Mouse (Mus musculus) layer of hippocampus, adult 9-11 months (tissue): Measurements from ENCODE around the gene Vps4b.
A peak's percentile ranks its signal among the peaks of the same experiment; 100 is the strongest.

Source experiments
- DNase-seq: peaks from one replicate; pipeline ENCODE4 v3.0.0; 2022

The Vps4b gene

DNA sequence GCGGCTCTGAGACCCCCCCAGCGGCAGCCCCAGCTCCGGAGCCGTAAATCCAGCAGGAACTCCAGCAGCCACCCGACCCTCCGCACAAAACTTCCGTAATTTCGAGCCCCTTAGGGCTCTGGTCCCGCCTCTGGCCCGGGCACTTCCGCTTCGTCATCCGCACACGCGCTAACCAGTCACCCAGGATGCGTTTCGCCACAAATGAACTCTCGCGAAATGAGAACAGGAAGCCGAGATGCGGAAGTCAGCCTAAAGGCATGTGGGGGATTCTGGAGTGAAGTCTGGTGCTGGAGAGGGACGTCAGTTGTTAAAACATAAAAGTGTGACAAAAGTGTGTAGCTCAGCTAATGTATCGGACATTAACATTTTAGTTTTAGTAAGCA is at the start of gene Vps4b:
Gene Vps4b, minus strand, starts transcription at position 187 of the 383 bp plus-strand sequence.
- peak; percentile 95 for DNase-seq

DNA sequence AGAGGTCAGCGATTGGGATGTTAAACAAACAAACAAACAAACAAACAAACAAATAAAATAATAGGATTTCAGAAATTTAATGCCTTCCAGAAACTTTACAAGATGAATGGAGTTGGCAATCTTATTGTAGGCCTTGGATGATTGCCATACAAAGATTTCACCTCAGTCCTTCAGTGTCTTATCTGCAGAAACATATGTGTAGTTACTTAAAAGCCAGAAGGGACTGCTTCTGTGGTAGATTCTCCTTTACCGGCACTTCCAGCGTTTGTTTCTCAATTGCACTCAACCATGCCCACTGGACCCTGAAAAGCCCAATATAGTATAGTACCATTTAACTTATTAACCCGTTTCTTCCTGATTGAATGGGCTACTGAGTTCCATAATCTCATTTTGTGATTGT is 32.3 kb upstream of the Vps4b start:
- DNase-seq: no peak

DNA sequence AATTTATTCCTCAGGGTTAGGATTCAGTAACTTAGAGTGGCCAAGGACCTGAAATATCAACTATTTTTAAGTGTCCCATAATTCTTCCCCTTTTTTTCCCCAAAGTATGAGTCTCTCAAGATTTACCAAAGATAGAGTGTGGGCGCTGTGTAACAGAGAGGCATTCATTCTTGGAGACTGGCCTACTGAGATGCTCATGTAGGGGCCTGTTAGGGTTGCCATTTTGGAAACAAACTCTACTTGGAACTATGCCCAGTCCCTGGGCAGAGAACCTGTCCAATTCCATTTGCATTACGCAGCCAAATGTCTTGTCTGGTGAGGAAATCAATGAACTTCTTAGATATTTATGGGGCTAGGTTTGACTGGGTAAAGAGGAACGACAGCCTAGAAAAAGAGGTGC is 25.8 kb upstream of the Vps4b start:
- no peak for DNase-seq

DNA sequence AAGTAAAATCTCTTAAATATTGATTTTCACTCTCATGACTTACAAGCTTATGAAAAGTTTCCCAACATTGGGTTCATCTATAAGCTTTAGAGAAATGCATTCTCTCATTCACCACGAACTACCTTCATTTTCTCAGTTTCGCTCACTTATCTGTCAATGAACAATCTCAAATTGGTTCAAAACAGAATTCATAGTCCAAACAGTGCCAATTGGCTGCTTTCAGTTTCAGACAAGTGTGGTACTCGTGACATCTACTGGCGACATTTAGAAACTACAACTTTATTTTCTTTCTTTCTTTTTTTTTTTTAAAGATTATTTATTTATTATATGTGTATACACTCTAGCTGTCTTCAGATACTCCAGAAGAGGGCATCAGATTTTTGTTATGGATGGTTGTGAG is 21.8 kb upstream of the Vps4b start:
- DNase-seq: no peak

DNA sequence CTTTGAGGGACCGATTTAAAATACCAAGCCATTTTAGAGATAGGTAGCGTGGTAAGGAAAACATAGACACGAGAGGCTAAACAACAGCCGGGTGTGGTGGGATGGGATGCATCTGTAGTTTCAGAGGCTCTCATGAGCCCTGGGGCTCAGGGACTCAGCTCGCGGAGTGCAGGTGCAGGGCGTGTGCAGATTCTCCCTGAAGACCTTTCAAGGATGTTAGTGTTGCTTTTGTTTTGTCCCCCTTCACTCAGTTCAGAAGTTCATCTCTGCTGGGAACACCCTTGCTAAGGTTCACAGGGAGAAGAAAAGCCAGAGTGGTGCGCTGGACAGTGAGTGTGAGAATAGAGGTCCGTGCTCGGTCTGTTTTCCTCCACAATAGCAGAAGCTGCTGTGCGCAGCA is 20.2 kb upstream of the Vps4b start:
- no peak for DNase-seq

DNA sequence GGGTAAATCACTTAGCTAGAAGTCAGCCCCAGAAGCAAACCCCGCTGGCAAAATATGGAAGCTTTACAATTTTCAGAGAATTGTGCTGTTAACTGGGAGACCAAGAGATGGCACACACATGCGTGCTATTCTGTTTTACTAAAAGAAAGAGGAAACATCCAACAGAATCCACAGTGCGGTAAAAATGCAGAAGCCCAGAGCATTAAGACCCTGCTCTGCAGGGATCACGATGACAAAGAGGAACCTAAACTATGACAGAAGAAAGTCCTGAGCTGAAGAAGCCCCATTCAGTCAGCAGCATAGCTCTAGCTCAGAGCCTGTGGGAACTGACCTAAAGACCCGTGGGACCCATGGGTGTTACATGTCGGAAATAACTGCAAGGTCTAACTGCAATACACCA is 18.7 kb upstream of the Vps4b start:
- DNase-seq: no peak

DNA sequence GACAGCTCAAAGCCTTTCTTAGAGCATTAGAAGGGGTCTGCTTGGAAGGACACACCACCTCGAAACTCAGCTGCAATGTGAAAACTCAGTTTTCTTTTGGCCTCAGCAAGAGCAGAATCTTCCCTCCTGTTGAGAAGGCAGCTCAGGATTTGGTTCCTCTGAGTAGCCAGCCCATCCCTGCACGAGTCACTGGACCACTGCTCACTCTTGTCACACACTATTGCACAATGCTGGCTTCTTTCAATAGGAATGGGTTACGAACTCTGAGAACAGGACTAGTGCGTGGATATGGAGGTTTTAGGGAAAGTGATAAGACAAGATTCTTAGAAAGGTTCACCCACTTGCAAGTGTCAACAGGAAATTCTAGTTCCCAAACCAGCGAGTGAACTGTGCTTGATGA is 18.3 kb upstream of the Vps4b start:
- no peak for DNase-seq

DNA sequence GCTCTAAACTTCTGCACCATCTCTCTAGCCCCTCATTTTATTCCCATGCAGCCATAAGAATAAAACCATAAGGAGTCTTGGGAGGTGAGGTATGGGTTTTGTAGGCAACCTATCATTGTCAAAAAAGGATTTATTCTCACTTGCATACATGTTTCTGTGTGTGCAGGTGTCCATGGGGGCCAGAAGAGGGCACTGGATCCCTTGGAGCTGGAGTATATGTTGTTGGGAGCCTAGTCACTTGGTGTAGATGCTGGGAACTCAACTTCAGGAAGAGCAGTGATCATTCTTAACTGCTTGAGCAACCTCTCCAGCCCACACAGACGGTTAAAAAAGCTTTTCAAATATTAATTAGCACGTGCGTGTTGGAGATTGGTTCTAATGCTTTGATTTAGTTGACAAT is 3.4 kb upstream of the Vps4b start:
- DNase-seq: no peak

DNA sequence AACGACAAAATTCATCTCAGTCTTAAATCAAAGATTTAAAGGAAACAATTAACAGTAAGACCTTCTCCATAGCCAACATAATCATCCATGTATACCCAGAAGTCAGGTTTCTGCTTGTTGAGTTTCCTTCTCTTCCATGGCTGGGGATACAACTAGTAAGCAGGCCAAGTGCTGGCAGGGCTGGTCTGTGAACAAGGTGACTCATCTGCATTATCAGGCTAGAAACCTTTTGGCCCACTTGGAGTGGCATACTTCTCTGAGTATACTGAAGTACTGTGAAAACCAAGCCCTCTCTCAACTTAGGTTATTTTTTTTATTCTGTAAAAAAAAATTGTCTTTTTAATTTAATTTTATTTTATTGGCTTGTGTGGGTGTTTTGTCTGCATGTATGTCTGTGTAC is 2.9 kb upstream of the Vps4b start:
- DNase-seq: no peak

DNA sequence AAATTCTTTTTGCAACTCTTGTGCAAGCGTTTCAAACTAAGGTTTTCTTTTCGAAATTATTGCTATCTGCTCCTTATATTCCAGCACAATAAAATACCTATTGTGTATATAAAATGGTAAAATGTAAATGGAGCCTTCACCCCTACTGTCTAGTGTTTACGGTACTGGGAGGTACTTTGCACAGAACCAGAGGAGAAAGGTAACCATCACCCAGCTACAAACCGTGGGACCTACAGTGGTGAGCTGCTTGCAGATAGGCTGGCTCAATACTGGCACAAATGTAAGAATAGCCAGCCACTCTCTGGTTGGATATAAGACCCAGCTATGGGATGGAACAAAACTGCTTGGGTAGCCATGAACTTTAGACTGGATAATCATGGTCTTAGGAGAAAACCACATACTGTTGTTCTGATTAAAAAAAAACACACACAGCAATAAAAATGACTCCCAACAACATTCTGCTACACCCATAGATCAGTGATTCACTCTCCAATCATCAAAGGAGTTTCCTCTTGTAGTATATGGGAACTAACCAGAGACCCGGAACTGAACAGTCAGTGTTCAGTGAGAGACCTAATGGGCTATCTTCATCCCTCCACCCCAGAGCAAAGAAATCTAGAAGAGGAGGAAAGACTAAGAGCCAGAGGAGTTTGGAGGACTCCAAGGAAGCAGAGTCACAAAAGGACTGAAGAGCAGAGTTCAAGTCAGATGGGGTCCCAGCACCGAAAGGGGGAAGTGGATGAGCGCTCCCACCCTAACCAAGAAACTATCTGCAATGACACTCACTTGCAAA is 655 bp upstream of the Vps4b start:
- DNase-seq: no peak

DNA sequence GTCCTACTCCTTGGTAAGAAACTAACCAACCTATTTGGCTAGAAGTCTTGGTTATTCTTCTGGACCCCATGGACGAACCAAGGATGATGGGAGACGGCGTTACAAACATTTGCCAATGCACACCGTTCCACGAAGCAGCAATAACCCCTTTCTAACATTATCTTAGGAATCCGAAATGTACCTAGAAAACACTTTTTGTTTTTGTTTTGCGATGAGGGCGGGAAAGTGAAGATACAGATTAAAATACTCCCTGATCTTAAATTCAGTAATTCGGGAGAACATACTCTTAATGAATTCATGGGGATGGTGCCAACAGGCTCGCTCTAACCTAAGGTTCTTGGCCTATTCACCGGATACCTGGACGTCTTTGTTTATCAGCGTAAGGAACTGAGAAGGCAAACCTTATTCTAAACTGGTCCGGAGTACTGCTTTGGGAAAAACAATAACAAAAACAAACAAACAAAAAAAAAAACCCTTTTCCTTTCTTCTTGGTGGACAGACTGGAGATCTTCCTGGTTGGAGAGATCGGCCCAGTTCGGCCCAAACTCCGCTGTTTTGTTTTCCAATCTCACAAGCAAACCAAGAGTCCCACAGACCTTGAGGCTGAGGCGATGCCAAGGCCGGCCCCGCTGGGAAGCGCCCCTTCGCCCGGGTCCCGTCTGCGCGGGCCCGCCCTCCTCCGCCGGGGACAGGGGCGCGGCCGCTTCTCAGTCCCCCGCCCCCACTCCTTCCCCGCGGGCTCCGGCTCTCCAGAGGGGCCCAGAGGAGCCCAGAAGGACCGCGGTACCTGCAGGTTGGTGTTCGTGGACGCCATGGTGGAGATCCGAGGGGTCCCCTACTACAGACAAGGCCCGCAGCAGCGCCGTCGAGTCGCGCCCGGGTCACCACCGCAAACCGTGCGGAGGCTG is 640 bp downstream of the Vps4b start:
- no peak for DNase-seq

DNA sequence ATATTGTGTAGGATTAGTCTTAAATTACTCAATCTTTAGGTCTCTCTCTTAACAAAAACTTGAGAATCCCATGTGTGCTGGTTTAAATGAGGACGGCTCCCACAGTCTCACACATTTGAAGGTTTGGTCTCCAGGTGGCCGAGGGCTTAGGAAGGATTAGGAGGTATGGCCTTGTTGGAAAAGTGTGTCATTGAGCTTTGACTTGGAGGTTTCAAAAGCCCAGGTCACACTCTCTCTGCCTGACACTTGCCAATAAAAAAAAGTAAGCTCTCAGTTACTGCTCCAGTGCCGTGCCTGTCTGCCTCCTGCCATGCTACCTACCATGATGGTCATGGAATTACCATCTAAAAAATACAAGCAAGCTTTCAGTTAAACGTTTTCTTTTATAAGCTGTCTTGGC is 21.6 kb downstream of the Vps4b start:
- DNase-seq: no peak

DNA sequence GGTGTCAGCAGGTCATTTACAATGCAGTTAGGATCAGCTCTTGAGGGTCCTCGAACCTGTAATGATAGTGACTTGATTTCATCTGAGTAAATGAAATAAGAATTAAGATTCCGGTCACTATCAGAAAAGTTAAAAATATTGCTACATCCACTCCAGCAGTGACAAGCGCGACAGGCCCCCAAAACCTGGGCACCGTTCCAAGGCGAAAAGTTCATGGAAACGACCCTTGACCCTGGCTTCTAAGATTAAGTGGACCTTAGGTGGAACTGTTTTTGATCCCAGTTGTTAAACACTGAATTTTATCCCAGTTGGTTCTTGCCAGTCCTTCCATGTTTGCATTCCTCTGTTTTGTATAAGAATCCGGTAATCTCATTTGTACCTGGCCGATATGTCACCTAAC is 22.4 kb downstream of the Vps4b start:
- DNase-seq: no peak

DNA sequence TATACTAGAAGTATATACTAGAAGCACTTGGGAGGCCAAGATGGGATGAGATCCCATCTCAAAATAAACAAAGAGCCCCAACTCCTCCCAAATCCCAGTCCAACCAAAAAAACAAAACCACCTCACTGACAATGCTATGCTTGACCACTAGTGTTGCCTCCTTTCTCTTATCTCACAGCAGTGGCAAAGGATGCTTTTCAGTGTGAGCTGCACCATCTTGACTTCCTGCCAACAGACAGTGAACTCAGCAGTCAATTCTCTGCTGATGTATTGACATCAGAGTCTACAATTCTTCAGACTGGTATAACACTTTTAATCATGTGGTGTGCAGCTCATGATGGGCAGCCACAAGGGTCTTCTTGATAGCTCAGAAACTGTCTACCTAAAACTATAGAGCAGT is 27.8 kb downstream of the Vps4b start:
- no peak for DNase-seq

DNA sequence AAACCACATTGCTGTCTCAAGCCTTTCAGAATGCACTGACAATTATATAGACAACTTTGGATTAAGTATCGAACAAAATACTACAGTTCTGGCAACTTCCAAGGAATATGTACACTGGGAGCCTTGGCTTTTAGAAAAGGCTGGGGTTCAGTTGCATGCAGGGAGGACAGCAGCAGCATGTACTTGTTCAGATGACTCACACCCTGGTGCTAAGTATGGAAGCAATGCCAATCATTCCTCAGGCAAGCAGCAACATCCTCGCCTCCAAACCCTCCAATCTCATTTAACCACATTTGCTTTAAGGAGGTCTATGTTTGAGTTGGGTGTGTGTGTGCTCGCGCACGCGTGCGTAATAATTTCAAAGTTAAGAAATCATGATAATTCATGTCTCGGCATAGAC is 30.8 kb downstream of the Vps4b start:
- DNase-seq: no peak

DNA sequence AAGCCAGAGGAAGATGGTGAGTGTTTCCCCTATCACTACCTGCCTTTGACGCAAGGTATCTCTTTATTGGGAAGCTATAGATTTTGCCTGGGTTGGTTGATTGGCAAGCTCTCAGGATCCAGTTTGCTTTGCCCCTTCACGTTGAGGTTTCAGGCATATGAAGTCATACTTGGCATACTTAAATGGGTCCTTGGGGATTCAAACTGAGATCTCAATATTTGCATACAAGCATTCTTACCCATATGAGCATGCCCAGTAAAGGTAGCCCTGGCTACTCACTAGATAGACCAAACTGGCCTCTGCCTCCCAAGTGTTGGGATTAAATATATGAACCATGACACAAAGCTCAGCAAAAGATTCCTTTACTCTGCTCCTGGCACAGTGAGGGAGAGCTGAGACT is 31.7 kb downstream of the Vps4b start:
- DNase-seq: no peak

DNA sequence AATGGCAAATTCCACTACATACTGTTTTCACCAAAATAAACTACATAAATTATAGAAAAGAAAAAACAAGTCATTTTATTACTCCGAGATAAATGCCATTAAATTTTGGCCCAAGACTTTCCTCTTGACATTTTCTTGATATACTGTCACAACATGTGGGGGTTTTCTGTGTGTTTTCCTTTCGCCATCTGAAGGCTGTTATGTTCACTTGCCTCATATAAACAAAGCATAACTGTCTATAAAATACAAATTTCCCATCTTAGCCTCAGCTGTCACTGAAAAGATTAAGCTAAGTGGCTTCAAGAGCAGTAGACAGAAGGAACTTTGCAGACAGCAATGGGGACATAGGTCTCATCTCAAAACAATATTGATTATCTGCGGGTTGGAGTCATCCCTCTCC is 32.2 kb downstream of the Vps4b start:
- no peak for DNase-seq

DNA sequence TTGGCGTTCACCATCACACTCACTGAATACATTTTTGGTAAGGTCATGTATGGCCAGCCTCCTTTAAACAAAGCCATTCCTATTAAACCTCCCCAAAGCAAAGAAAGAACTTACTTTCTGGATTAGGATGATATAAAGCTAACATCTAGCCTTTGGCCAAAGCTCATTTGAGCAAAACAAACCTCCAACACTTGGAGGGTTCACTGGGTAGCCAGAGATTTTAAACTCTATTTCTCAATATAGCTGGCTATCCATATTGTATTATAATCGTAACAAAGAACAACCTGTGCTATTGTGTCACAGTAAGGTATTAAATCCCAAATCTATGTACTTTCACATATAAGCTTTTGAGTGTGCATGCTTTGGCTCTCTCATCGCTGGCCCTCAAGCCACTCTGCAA is 35.8 kb downstream of the Vps4b start:
- DNase-seq: no peak

DNA sequence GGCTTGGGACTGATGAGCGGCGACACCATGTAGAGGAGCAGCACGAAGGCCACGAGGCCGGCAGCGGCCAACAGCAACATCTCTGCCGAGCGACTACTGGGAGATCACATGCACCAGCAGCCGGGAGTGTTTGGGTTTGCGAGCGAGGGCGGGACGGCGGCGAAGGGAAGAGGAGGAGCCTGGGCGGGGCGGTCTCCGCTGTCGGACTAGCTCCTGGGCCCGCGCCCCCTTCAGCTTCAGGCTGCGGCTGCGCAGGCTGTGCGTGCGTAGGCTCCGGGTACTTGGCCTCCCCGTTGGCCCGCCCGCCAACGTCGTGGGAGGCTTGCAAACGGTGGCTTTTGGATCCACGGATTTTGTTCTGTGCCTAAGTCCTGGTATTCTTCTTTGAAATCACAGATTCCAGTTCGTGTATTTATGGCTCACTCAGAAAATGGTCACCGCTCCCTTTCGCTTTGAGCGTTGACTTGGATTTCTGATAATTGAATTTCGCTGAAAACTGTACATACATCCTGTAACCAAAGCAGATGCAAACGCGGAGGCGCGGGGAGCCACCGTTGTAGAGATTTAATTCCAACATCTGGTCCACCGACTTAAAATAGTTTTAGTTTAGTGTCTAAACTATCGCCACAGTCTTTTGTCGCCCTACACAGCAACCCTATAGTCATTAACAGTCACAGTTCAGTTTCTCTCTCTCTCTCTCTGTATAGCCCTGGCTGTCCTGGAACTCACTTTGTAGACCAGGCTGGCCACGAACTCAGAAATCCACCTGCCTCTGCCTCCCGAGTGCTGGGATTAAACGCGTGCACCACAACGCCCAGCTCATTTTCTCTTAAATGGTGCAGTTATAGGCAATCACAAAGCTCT is 36.7 kb downstream of the Vps4b start, which contains the start of gene Kdsr:
Gene Kdsr, minus strand, starts transcription at position 156 of the 864 bp plus-strand sequence.
- DNase-seq: peak; percentile 98

DNA sequence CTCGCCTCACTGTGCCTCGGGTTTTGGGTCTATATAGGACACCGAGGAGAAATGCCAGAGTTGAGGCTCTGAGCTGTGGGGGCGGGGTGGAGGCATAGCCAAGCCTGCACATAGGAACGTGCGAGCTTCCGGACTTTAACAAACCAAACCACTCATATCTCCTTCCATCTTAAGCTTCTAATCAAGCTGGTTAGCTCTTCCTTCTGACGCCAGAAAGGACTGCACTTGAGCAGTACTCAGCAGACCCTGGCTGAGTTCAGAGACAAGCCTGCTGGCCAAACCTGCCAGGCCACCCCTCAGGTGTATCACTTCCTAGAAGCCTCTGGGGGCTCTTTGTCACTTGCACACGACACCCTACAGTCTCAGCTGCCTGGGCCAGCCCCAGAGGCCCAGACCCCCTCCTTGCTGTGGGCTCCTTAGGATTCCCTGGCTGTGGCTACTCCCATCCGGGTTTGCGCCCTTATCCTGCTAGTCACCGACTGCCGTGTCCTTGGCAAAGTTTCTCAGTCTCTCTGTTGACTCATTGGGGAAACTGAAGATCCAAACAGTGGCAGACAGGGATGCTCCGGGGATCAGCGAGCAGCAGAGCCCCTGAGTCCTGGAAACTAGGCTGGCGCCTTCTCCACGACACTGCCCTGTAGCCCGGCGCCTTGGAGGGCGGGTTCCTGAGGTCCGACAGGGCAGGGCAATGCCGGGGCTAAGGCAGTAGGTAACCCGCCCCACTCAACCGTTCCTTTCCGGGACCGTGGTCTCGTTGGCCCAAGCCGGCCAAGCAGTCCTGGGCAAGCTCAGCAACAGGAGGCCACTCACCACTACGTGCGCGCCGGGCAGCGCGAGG is 37.6 kb downstream of the Vps4b start:
- peak; percentile 18 for DNase-seq

DNA sequence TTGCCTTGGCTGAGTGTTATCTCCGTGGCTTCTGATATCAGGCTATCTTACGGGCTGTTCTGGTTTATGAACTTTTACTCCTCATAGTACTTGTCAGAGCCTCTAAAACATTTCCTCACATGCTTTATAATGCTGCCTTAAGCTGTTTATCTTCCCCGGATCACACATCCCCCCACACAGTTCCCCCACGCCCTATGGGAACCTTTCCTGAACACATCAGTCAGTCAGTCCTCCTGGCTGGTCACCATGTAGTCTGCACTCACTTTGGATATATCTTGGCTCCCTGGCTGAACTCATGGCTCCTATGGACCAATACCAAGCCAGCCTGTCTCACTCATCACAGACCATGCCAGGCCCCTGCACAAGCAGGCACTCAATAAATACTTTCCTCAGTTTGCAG is 39.9 kb downstream of the Vps4b start:
- no peak for DNase-seq

DNA sequence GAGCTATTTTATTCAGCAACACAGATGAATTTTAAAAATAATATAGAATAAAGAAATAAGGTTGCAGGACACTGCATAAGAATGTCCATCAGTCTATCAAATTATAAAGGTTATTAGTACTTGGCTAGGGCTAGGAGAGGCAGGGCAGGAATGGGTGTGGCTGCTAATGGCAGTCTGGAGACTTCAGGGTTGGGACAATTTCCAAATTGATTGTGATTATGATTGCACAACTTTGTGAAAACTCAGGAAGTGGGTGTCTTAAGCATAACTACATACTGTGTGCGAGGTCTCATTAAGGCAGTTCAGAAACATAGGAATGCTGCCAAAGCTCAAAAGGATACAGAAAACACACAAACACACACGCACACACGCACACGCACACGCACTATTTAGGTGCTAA is 44.5 kb downstream of the Vps4b start:
- DNase-seq: no peak
